Mouse (Mus musculus) E14TG2a.4 (cell line): ENCODE measurements at regions not wholly inside any gene's neighbourhood (a gene's known extent, or its start where the extent isn't known, plus 50 kb on each side); places are given as distances from the start of the nearest gene placed in this dataset.

Experiments
- H3K27me3 ChIP-seq: 2 replicates; pipeline ENCODE4 v1.6.1; 2014; ENCODE audit warnings: low read length, control low read depth; ENCODE audit not compliant: insufficient read depth
- H3K36me3 ChIP-seq: 2 replicates; pipeline ENCODE4 v1.6.1; 2014; ENCODE audit warnings: low read length, control low read depth; ENCODE audit not compliant: insufficient read depth
- H3K4me1 ChIP-seq: replicated peaks from 2 replicates; pipeline ENCODE4 v1.6.1; 2014; ENCODE audit warnings: low read depth, low read length, control low read depth
- H3K4me3 ChIP-seq: replicated peaks from 2 replicates; pipeline ENCODE4 v1.5.1; 2014; ENCODE audit warnings: mild to moderate bottlenecking, low read length
- H3K9me3 ChIP-seq: 2 replicates; pipeline ENCODE4 v1.6.1; 2014; ENCODE audit warnings: low read length, control low read depth
- CTCF ChIP-seq: conservative IDR thresholded peaks from 2 replicates; pipeline ENCODE4 v1.5.1; 2014; ENCODE audit warnings: low read length
- NANOG ChIP-seq: IDR thresholded peaks from 2 replicates; pipeline ENCODE4 v1.6.1; 2014; ENCODE audit warnings: borderline replicate concordance, low read length, mixed read lengths
- POU5F1 ChIP-seq: IDR thresholded peaks from 2 replicates; pipeline ENCODE4 v1.6.1; 2014; ENCODE audit warnings: low read length, borderline replicate concordance

GRCm38 (mm10) chr13:28417929-28418881 lies 160.9 kb downstream of the Gm11361 start:
- Histone ChIP-seq H3K27me3 (peaks cover 24% of the 10 kb centered on the region), H3K4me1 (peaks cover 9% of the 10 kb centered on the region), H3K36me3 (no peaks in the 10 kb centered on the region), H3K9me3 (no peaks in the 10 kb centered on the region), H3K4me3 (no peak overlapping the region)
- TF ChIP-seq NANOG, result no peak
- TF ChIP-seq CTCF, result no peak
- TF ChIP-seq POU5F1, result no peak

DNA sequence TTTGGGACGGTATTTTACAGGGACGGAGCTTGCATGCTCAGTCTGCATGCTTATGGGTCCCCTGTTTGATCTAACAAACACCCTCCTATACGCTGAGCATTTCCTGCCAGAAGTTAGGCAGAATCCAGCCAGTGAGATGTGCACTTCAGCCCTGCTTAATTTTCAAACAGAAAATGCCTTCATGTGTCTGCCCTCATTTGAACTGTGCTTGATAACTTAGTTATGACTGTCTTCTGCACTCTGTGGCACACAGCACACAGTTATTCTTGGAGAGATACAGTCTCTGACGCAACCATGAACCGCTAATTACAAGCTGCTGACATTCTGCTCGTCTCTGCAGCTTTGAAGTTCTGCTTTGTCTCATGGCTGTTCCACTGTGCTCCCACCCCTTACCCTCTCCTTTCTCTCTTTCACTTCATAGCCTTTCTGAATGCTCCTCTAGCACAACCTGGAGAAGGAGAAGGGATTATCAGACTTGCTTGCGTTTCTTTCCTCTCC lies 160.2 kb downstream of the Gm11361 start:
- TF ChIP-seq POU5F1 (no peak), NANOG (no peak), CTCF (no peak)
- Histone ChIP-seq H3K4me3 (no peak overlapping the region), H3K9me3 (no peaks in the 10 kb centered on the region), H3K27me3 (peaks cover 24% of the 10 kb centered on the region), H3K36me3 (no peaks in the 10 kb centered on the region), H3K4me1 (peaks cover 9% of the 10 kb centered on the region)

GRCm38 (mm10) chr13:28416887-28417286 lies 159.6 kb downstream of the Gm11361 start:
- Histone ChIP-seq H3K4me3 (no peak overlapping the region), H3K36me3 (no peaks in the 10 kb centered on the region), H3K9me3 (no peaks in the 10 kb centered on the region), H3K4me1 (peaks cover 9% of the 10 kb centered on the region), H3K27me3 (peaks cover 24% of the 10 kb centered on the region)
- no peak for TF ChIP-seq CTCF
- TF ChIP-seq NANOG, result no peak
- TF ChIP-seq POU5F1, result no peak

DNA sequence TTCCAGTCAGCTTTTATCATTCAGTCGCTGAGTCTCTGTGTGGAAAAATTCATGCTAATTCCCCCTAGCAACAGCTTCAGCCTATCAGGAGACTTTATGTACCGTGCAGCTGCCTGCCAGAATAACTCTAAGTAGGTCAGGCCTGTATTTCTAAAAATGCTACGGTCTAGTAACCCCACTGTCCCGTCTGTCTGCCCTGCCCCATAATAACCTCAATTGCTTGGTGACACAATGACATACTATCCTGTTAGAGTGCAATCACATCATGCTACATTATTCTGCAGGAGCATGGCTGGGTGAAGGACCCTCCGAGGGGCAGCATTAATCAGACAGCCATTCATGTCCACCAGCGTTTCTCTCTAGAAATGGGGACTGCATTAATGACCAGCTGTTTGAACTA lies 158.9 kb downstream of the Gm11361 start:
- no peaks in the 10 kb centered on the region for H3K9me3 ChIP-seq
- peaks cover 9% of the 10 kb centered on the region for H3K4me1 ChIP-seq
- H3K4me3 ChIP-seq, result no peak overlapping the region
- H3K36me3 ChIP-seq, result no peaks in the 10 kb centered on the region
- H3K27me3 ChIP-seq, result peaks cover 24% of the 10 kb centered on the region
- TF ChIP-seq CTCF, result no peak
- no peak for TF ChIP-seq POU5F1
- TF ChIP-seq NANOG, result no peak

GRCm38 (mm10) chr13:28415769-28416168 lies 158.4 kb downstream of the Gm11361 start:
- TF ChIP-seq CTCF (no peak), POU5F1 (no peak), NANOG (no peak)
- Histone ChIP-seq H3K4me1 (peaks cover 9% of the 10 kb centered on the region), H3K27me3 (peaks cover 24% of the 10 kb centered on the region), H3K9me3 (no peaks in the 10 kb centered on the region), H3K4me3 (no peak overlapping the region), H3K36me3 (no peaks in the 10 kb centered on the region)

GRCm38 (mm10) chr13:28410324-28410723 lies 153.0 kb downstream of the Gm11361 start:
- TF ChIP-seq CTCF, result no peak
- no peak for TF ChIP-seq POU5F1
- TF ChIP-seq NANOG, result no peak
- Histone ChIP-seq H3K9me3 (no peaks in the 10 kb centered on the region), H3K27me3 (no peaks in the 10 kb centered on the region), H3K36me3 (no peaks in the 10 kb centered on the region), H3K4me3 (no peak overlapping the region), H3K4me1 (peaks cover 9% of the 10 kb centered on the region)

DNA sequence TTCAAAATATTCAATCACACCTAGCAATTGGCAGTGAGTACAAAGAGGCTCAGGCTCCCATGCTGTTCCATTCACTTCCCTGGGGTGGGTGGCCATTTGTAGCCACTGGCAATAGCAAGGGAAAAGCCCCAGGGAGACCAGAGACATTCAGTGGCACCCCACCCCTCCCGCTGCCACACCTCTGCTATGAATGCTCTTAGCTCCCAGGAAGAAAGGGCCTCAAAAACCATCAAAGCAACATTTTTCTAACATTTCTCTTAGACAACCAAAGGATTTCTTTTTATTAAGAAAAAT lies 152.2 kb downstream of the Gm11361 start:
- peaks cover 9% of the 10 kb centered on the region for H3K4me1 ChIP-seq
- no peak for TF ChIP-seq POU5F1
- TF ChIP-seq CTCF, result no peak
- no peak for TF ChIP-seq NANOG
- H3K9me3 ChIP-seq, result no peaks in the 10 kb centered on the region
- no peaks in the 10 kb centered on the region for H3K27me3 ChIP-seq
- H3K36me3 ChIP-seq, result no peaks in the 10 kb centered on the region
- no peak overlapping the region for H3K4me3 ChIP-seq

- H3K4me1 ChIP-seq, result peaks cover 9% of the 10 kb centered on the region
- no peaks in the 10 kb centered on the region for H3K9me3 ChIP-seq
- no peak for TF ChIP-seq POU5F1
- TF ChIP-seq CTCF, result no peak
- TF ChIP-seq NANOG, result no peak
These were observed 151.7 kb downstream of the Gm11361 start for GRCm38 (mm10) chr13:28408868-28409608.

More at GRCm38 (mm10) chr13:28408868-28409608, 151.7 kb downstream of the Gm11361 start:
- no peak overlapping the region for H3K4me3 ChIP-seq
- H3K36me3 ChIP-seq, result no peaks in the 10 kb centered on the region
- no peaks in the 10 kb centered on the region for H3K27me3 ChIP-seq
